Mouse (Mus musculus): ENCODE measurements around the gene Abcb5. TPM values are rescaled to one million over a fixed set of nuclear protein-coding genes. Genes with fewer than 3 reads are reported as not detected.
"Not testable (repeated sequence)": the region's sequence is repeated elsewhere in the genome, so short reads cannot be mapped to it uniquely, and the experiment has no call there.

The Abcb5 gene
- total RNA-seq, 1 experiment, result 2.5 TPM

DNA sequence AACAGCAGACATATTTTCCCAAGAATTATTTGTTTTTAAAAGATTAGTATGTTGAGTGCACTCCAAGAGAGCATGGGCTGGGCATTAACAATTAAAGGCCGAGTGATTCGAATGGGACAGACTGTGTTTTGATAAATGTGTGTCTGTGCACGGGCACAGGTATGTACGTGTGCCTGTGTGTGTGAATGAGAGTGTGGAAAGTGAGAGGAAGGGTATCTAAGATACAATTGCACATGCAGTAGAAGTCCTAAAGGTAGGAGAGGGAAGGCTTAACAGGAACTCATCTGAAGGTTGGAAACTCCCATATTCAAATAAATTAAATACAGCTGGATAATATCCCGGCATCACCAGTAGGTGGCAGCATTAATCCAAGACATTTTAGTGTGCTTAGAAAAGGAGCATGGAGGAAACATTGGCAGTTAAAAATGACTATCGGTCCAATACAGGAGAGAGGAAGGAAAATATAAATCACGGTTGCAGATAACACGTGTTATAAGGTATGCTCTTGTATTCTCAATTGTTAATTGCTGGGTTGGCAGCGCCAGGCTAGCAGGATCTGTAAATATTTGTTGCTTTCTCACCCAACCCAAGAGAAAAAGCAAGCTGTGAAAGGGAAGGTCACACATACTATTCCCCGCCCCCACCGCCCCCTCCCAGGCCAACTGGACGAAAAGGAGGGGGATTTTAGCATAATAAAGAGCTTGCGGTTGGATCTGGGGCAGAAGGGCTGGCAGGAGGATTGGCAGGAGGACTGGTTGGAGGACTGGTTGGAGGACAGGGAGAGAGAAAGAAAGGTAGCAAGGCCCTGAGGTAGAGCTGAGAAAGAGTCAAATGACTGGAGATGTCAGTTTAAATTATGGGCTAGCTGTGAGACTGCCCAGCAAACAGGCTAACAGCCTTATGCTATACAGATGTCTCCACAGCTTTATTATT is 35.6 kb downstream of the Abcb5 start:
- Histone ChIP-seq H3K27ac (ENCODE audit: insufficient read depth, low read depth, low read length, poor library complexity, severe bottlenecking) (no peak overlapping the region), H3K4me1 (ENCODE audit: control insufficient read depth in 2 of 2, insufficient read depth in 2 of 2, low read length in 2 of 2, poor library complexity in 1 of 2) (peaks cover 0 to 4% of the 10 kb centered on the region in 2 experiments; a peak in 1 of 4 replicates), H3K9ac (ENCODE audit: insufficient read depth, low read depth, low read length, poor library complexity, severe bottlenecking) (no peak overlapping the region), H3K36me3 (ENCODE audit: control insufficient read depth, insufficient read depth, low read length, poor library complexity, severe bottlenecking) (no peaks in the 10 kb centered on the region), H3K9me3 (ENCODE audit: control insufficient read depth, insufficient read depth, low read depth, low read length) (no peaks in the 10 kb centered on the region), H3K4me3 (ENCODE audit: insufficient read depth in 1 of 2, low read depth in 1 of 2, low read length in 2 of 2, poor library complexity in 1 of 2, severe bottlenecking in 1 of 2) (peak overlapping the region in 1 of 2 experiments; percentile 22; a peak in 1 of 4 replicates)
- peak; percentile 20; the same call in 1 of the 2 replicates for TF ChIP-seq ZC3H11A (IDR thresholded peaks at IDR 0.05; ENCODE audit: borderline replicate concordance, low read depth, low read length)
- TF ChIP-seq MAFK (IDR thresholded peaks at IDR 0.05; ENCODE audit: insufficient read depth, low read depth, low read length), result no peak
- peak; percentile 78 for DNase-seq (ENCODE audit: low read depth, low spot score)
- in situ Hi-C loops (cut with MboI; ENCODE audit: low sequenced_read_pairs in 2 of 2, unreplicated experiment in 2 of 2), result no loop called here

DNA sequence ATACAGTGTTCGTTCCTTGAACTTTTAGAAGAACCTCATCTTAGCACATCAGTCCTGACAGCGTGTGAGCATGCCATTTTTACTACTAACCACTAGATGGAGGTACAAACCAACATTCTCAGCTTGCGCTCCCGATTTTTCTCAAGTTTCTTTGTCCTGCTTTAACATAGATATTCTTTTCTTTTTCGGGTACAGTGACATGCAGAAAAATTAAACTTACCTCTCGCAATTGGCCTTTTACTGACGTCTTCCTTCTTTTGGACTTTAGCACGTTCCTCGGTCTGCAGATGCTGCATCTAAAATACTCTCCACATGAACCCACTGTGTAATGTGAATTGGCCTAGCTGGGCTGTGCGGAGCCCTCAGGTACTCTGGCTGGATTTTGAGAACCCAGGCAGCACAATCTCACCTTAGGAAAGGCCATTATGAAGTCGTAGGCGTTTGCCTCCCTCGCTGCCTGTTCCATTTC is 39.4 kb downstream of the Abcb5 start:
- Histone ChIP-seq H3K27ac (ENCODE audit: insufficient read depth, low read depth, low read length, poor library complexity, severe bottlenecking) (no peak overlapping the region), H3K4me3 (ENCODE audit: insufficient read depth in 1 of 2, low read depth in 1 of 2, low read length in 2 of 2, poor library complexity in 1 of 2, severe bottlenecking in 1 of 2) (no peak overlapping the region), H3K9ac (ENCODE audit: insufficient read depth, low read depth, low read length, poor library complexity, severe bottlenecking) (peak overlapping the region; percentile 7; the same call in 1 of the 2 replicates), H3K36me3 (ENCODE audit: control insufficient read depth, insufficient read depth, low read length, poor library complexity, severe bottlenecking) (no peaks in the 10 kb centered on the region), H3K4me1 (ENCODE audit: control insufficient read depth in 2 of 2, insufficient read depth in 2 of 2, low read length in 2 of 2, poor library complexity in 1 of 2) (peaks cover 0 to 4% of the 10 kb centered on the region in 2 experiments; a peak in 1 of 4 replicates), H3K9me3 (ENCODE audit: control insufficient read depth, insufficient read depth, low read depth, low read length) (no peaks in the 10 kb centered on the region)
- TF ChIP-seq MAFK (IDR thresholded peaks at IDR 0.05; ENCODE audit: insufficient read depth, low read depth, low read length), result no peak
- no peak for TF ChIP-seq HCFC1 (IDR thresholded peaks at IDR 0.05; ENCODE audit: borderline replicate concordance, insufficient read depth, low read length)
- peak; percentile 58; the same call in 1 of the 2 replicates for TF ChIP-seq ZC3H11A (IDR thresholded peaks at IDR 0.05; ENCODE audit: borderline replicate concordance, low read depth, low read length)
- DNase-seq (ENCODE audit: low read depth, low spot score), result no peak
- in situ Hi-C loops (cut with MboI; ENCODE audit: low sequenced_read_pairs in 2 of 2, unreplicated experiment in 2 of 2), result no loop called here

DNA sequence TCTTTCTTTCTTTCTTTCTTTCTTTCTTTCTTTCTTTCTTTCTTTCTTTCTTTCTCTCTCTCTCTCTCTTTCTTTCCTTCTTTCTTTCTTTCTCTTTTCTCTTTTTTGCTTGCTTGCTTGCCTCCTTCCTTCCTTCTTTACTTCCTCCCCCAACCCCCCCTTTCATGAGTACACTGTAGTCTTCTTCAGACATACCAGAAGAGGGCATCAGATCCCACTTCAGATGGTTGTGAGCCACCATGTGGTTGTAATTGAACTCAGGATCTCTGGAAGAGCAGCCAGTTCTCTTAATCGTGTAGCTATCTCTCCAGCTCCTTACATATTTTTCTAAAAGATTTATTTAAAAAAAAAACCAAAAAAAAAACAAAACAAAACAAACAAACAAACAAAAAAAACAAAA is 42.3 kb downstream of the Abcb5 start:
- H3K4me1 ChIP-seq (ENCODE audit: control insufficient read depth in 2 of 2, insufficient read depth in 2 of 2, low read length in 2 of 2, poor library complexity in 1 of 2); H3K9ac ChIP-seq (ENCODE audit: insufficient read depth, low read depth, low read length, poor library complexity, severe bottlenecking); H3K4me3 ChIP-seq (ENCODE audit: insufficient read depth in 1 of 2, low read depth in 1 of 2, low read length in 2 of 2, poor library complexity in 1 of 2, severe bottlenecking in 1 of 2); H3K36me3 ChIP-seq (ENCODE audit: control insufficient read depth, insufficient read depth, low read length, poor library complexity, severe bottlenecking); DNase-seq (ENCODE audit: low read depth, low spot score); in situ Hi-C loops (cut with MboI; ENCODE audit: low sequenced_read_pairs in 2 of 2, unreplicated experiment in 2 of 2); H3K9me3 ChIP-seq (ENCODE audit: control insufficient read depth, insufficient read depth, low read depth, low read length); H3K27ac ChIP-seq (ENCODE audit: insufficient read depth, low read depth, low read length, poor library complexity, severe bottlenecking): not testable (repeated sequence)

DNA sequence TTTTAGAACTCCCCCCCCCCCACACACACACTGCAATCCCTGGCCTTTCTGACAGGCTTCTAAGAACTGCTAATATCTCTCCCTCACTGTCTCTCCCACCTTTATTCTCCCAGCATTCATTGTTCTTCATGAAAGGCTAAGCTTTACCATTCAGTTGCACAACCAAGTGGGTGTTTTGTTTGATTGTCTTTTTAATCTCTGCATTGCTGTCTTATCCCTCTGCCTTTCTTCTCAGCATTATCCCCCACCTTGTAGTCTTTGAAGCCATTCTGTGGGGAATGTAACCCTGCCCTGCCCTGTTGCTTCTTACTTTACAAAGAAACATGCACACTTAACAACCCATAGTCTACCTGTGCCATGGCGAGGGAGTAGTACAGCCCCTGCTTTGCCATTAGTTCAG is 48.5 kb downstream of the Abcb5 start:
- H3K9ac ChIP-seq (ENCODE audit: insufficient read depth, low read depth, low read length, poor library complexity, severe bottlenecking), result no peak overlapping the region
- in situ Hi-C loops (cut with MboI; ENCODE audit: low sequenced_read_pairs in 2 of 2, unreplicated experiment in 2 of 2), result no loop called here
- DNase-seq (ENCODE audit: low read depth, low spot score), result peak; percentile 62
- no peaks in the 10 kb centered on the region for H3K36me3 ChIP-seq (ENCODE audit: control insufficient read depth, insufficient read depth, low read length, poor library complexity, severe bottlenecking)
- H3K27ac ChIP-seq (ENCODE audit: insufficient read depth, low read depth, low read length, poor library complexity, severe bottlenecking), result no peak overlapping the region
- peaks cover 0 to 3% of the 10 kb centered on the region in 2 experiments; a peak in 1 of 4 replicates for H3K4me1 ChIP-seq (ENCODE audit: control insufficient read depth in 2 of 2, insufficient read depth in 2 of 2, low read length in 2 of 2, poor library complexity in 1 of 2)
- no peaks in the 10 kb centered on the region for H3K9me3 ChIP-seq (ENCODE audit: control insufficient read depth, insufficient read depth, low read depth, low read length)
- no peak overlapping the region for H3K4me3 ChIP-seq (ENCODE audit: insufficient read depth in 1 of 2, low read depth in 1 of 2, low read length in 2 of 2, poor library complexity in 1 of 2, severe bottlenecking in 1 of 2)
- TF ChIP-seq HCFC1 (IDR thresholded peaks at IDR 0.05; ENCODE audit: borderline replicate concordance, insufficient read depth, low read length) (no peak), ZNF384 (IDR thresholded peaks at IDR 0.05; ENCODE audit: low read depth, low read length) (no peak), MAFK (IDR thresholded peaks at IDR 0.05; ENCODE audit: insufficient read depth, low read depth, low read length) (no peak), CHD2 (IDR thresholded peaks at IDR 0.05; ENCODE audit: low read depth, low read length) (no peak), ZC3H11A (IDR thresholded peaks at IDR 0.05; ENCODE audit: borderline replicate concordance, low read depth, low read length) (no peak)

DNA sequence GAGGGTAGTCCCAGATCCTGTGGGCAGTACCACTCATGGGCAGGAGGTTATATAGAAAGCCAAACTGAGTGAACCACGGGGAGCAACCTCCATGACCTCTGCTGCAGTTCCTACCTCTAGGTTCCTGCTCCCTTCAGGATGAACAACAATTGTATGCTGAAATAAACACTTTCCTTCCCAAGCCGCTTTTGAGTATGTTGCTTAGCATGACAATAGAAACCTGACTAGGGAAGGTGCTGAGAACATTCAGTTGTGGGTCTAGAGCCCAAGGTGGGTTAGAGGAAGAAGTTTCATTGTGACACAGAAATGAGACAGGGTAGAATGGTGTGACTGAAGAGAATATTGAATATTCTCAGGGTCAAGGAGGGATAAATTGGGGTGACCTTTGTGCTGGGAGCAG is 55.9 kb downstream of the Abcb5 start:
- no peak overlapping the region for H3K27ac ChIP-seq (ENCODE audit: insufficient read depth, low read depth, low read length, poor library complexity, severe bottlenecking)
- H3K4me1 ChIP-seq (ENCODE audit: control insufficient read depth in 2 of 2, insufficient read depth in 2 of 2, low read length in 2 of 2, poor library complexity in 1 of 2), result peaks cover 2 to 5% of the 10 kb centered on the region in 2 experiments; a peak in 1 of 4 replicates
- no peak overlapping the region for H3K4me3 ChIP-seq (ENCODE audit: insufficient read depth in 1 of 2, low read depth in 1 of 2, low read length in 2 of 2, poor library complexity in 1 of 2, severe bottlenecking in 1 of 2)
- no peaks in the 10 kb centered on the region for H3K9me3 ChIP-seq (ENCODE audit: control insufficient read depth, insufficient read depth, low read depth, low read length)
- TF ChIP-seq ZC3H11A (IDR thresholded peaks at IDR 0.05; ENCODE audit: borderline replicate concordance, low read depth, low read length) (no peak), ZNF384 (IDR thresholded peaks at IDR 0.05; ENCODE audit: low read depth, low read length) (no peak), HCFC1 (IDR thresholded peaks at IDR 0.05; ENCODE audit: borderline replicate concordance, insufficient read depth, low read length) (no peak), CHD2 (IDR thresholded peaks at IDR 0.05; ENCODE audit: low read depth, low read length) (no peak), MAFK (IDR thresholded peaks at IDR 0.05; ENCODE audit: insufficient read depth, low read depth, low read length) (no peak)
- DNase-seq (ENCODE audit: low read depth, low spot score), result no peak
- no peaks in the 10 kb centered on the region for H3K36me3 ChIP-seq (ENCODE audit: control insufficient read depth, insufficient read depth, low read length, poor library complexity, severe bottlenecking)
- in situ Hi-C loops (cut with MboI; ENCODE audit: low sequenced_read_pairs in 2 of 2, unreplicated experiment in 2 of 2), result no loop called here
- no peak overlapping the region for H3K9ac ChIP-seq (ENCODE audit: insufficient read depth, low read depth, low read length, poor library complexity, severe bottlenecking)

Measured in ES-E14 (cell line).